Comparison of ENCODE assay signal across 26 mouse cellular contexts in genomic region chr12:113133861-113134403, GRCm38 (mm10). TPM values are rescaled to one million over a fixed set of nuclear protein-coding genes. Genes with fewer than 3 reads are reported as not detected.
DNase-seq lines count a peak whose midpoint lies in the region; ATAC-seq and TF ChIP-seq lines count a peak whose summit lies in the region.
"Had no signal": no experiment of that assay in that cellular context is flagged by ENCODE, and none has a peak within 500 bp of the region (broad histone marks: within the 10 kb centered on the region; RNA-seq: fewer than 3 reads in every experiment).

No protein-coding gene starts in this region.

- no peaks in the 10 kb centered on the region for H3K27me3 ChIP-seq in heart, embryonic 12.5 days (replicated peaks)
- H3K27me3 ChIP-seq in lung, postnatal 0 days (replicated peaks; ENCODE audit: insufficient read depth, low read length) = no peaks in the 10 kb centered on the region
- H3K27me3 ChIP-seq in heart, embryonic 16.5 days (ENCODE audit: control insufficient read depth, insufficient read depth, low read length) = no peaks in the 10 kb centered on the region
- no peaks in the 10 kb centered on the region for H3K27me3 ChIP-seq in stomach, embryonic 15.5 days (replicated peaks)
- H3K27me3 ChIP-seq: embryonic facial prominence, embryonic 15.5 days; hindbrain, embryonic 13.5 days; liver, embryonic 13.5 days; neural tube, embryonic 13.5 days had no signal

- peaks cover 76% of the 10 kb centered on the region for H3K4me1 ChIP-seq in heart, embryonic 12.5 days (replicated peaks)
- H3K4me1 ChIP-seq in lung, postnatal 0 days (ENCODE audit: insufficient read depth, low read depth, low read length) = peaks cover 20% of the 10 kb centered on the region
- H3K4me1 ChIP-seq in heart, embryonic 16.5 days (ENCODE audit: control insufficient read depth, insufficient read depth, low read length) = peaks cover 57% of the 10 kb centered on the region
- H3K4me1 ChIP-seq in stomach, embryonic 15.5 days = peaks cover 19% of the 10 kb centered on the region; the same call in 1 of the 2 replicates

- peak overlapping the region; percentile 45 for H3K9ac ChIP-seq in heart, embryonic 12.5 days
- H3K9ac ChIP-seq in lung, postnatal 0 days (replicated peaks; ENCODE audit: low read depth) = no peak overlapping the region
- peak overlapping the region; percentile 60 for H3K9ac ChIP-seq in heart, embryonic 16.5 days (ENCODE audit: low read length)
- no peak overlapping the region for H3K9ac ChIP-seq in stomach, embryonic 15.5 days
- H3K9ac ChIP-seq: embryonic facial prominence, embryonic 15.5 days; hindbrain, embryonic 13.5 days; liver, embryonic 13.5 days; lung, embryonic 14.5 days; neural tube, embryonic 13.5 days had no signal

- no peak overlapping the region for H3K4me2 ChIP-seq in heart, embryonic 12.5 days
- no peak overlapping the region for H3K4me2 ChIP-seq in lung, postnatal 0 days (replicated peaks; ENCODE audit: low read depth, low read length)
- H3K4me2 ChIP-seq in heart, embryonic 16.5 days (ENCODE audit: low read depth, low read length) = no peak overlapping the region
- no peak overlapping the region for H3K4me2 ChIP-seq in stomach, embryonic 15.5 days
- H3K4me2 ChIP-seq: embryonic facial prominence, embryonic 15.5 days; hindbrain, embryonic 13.5 days; liver, embryonic 13.5 days; lung, embryonic 14.5 days; neural tube, embryonic 13.5 days had no signal

- TF ChIP-seq CTCF in lung, postnatal 0 days (IDR thresholded peaks at IDR 0.05) = no peak

- WGBS in heart, embryonic 12.5 days = 69% methylated on average over 5 of the region's 5 CpGs
- 66% methylated on average over 5 of the region's 5 CpGs for WGBS in lung, postnatal 0 days
- 54% methylated on average over 5 of the region's 5 CpGs for WGBS in heart, embryonic 16.5 days
- WGBS in stomach, embryonic 15.5 days = 65% methylated on average over 5 of the region's 5 CpGs

- H3K36me3 ChIP-seq in heart, embryonic 12.5 days = peaks cover 81% of the 10 kb centered on the region
- peaks cover 28% of the 10 kb centered on the region for H3K36me3 ChIP-seq in lung, postnatal 0 days (ENCODE audit: insufficient read depth, low read length)
- peaks cover 62% of the 10 kb centered on the region for H3K36me3 ChIP-seq in heart, embryonic 16.5 days (ENCODE audit: control insufficient read depth, insufficient read depth)
- H3K36me3 ChIP-seq in stomach, embryonic 15.5 days = peaks cover 87% of the 10 kb centered on the region

- DNase-seq in heart, adult 8-10 months (ENCODE audit: low spot score) = no peak
- DNase-seq in lung, postnatal 0 days (ENCODE audit: low spot score) = no peak
- no peak for DNase-seq in lung, postnatal 14 days
- no peak for DNase-seq in kidney, postnatal 10 days
- DNase-seq in kidney, postnatal 14 days = no peak
- DNase-seq: adrenal gland, postnatal 25 days; cerebellum, adult 9-10 months; kidney, adult 8-10 months; kidney, postnatal 25 days; liver, embryonic 13.5 days; lung, embryonic 14.5 days; retina, postnatal 1 day; right cerebral cortex, postnatal 25 days; thymus, postnatal 25 days had no signal

- TF ChIP-seq EP300 in lung, postnatal 0 days (IDR thresholded peaks at IDR 0.05) = no peak

- H3K4me3 ChIP-seq in heart, embryonic 12.5 days = no peak overlapping the region
- H3K4me3 ChIP-seq in lung, postnatal 0 days (ENCODE audit: low read depth, low read length) = no peak overlapping the region
- no peak overlapping the region for H3K4me3 ChIP-seq in heart, embryonic 16.5 days (ENCODE audit: low read length)
- H3K4me3 ChIP-seq in stomach, embryonic 15.5 days (replicated peaks) = no peak overlapping the region
- H3K4me3 ChIP-seq: embryonic facial prominence, embryonic 15.5 days; hindbrain, embryonic 13.5 days; liver, embryonic 13.5 days; midbrain, embryonic 10.5 days; myocyte; neural tube, embryonic 13.5 days had no signal

- ATAC-seq in heart, embryonic 12.5 days (ENCODE audit: insufficient number of reproducible peaks, low FRiP score) = no peak
- no peak for ATAC-seq in lung, postnatal 0 days
- no peak for ATAC-seq in heart, embryonic 16.5 days (replicated peaks; ENCODE audit: extremely low read depth, insufficient read depth, low FRiP score)
- peak; percentile 64 for ATAC-seq in stomach, embryonic 15.5 days (ENCODE audit: insufficient read depth, low FRiP score, low read depth)
- ATAC-seq: forebrain, embryonic 14.5 days; midbrain, embryonic 16.5 days had no signal

- H3K9me3 ChIP-seq in heart, embryonic 12.5 days (replicated peaks) = no peaks in the 10 kb centered on the region
- no peaks in the 10 kb centered on the region for H3K9me3 ChIP-seq in lung, postnatal 0 days (ENCODE audit: low read length)
- no peaks in the 10 kb centered on the region for H3K9me3 ChIP-seq in heart, embryonic 16.5 days (replicated peaks; ENCODE audit: control insufficient read depth, low read length)
- no peaks in the 10 kb centered on the region for H3K9me3 ChIP-seq in stomach, embryonic 15.5 days
- H3K9me3 ChIP-seq: embryonic facial prominence, embryonic 15.5 days; hindbrain, embryonic 13.5 days; liver, embryonic 13.5 days; midbrain, embryonic 10.5 days; neural tube, embryonic 13.5 days had no signal

- peak overlapping the region; percentile 91 for H3K27ac ChIP-seq in heart, embryonic 12.5 days (ENCODE audit: poor library complexity, severe bottlenecking)
- peak overlapping the region; percentile 90 for H3K27ac ChIP-seq in lung, postnatal 0 days (ENCODE audit: low read length)
- H3K27ac ChIP-seq in heart, embryonic 16.5 days (ENCODE audit: low read length) = peak overlapping the region; percentile 98
- H3K27ac ChIP-seq in stomach, embryonic 15.5 days = no peak overlapping the region
- H3K27ac ChIP-seq: embryonic facial prominence, embryonic 15.5 days; hindbrain, embryonic 13.5 days; liver, embryonic 13.5 days; midbrain, embryonic 10.5 days; neural tube, embryonic 13.5 days had no signal

RNA-seq across cellular contexts. Expression of gene Crip2, which starts 6.1 kb away (rescaled TPM):
- polyA plus RNA-seq in heart, embryonic 12.5 days (2016; fragmentation: Nextera tagmentation; extraction: Ambion mirVana) = 1,186 and 1,223 TPM in 2 replicates
- total RNA-seq in heart, adult 8-10 months (2022) = 1,000 to 10,000 TPM; 1,612 to 1,913 (median 1,690) TPM
- polyA plus RNA-seq in lung, postnatal 0 days (2015; fragmentation: Nextera tagmentation; extraction: Ambion mirVana) = 1,357 and 1,498 TPM in 2 replicates
- 1,743 and 2,017 TPM in 2 replicates for polyA plus RNA-seq in heart, embryonic 16.5 days (2015; fragmentation: Nextera tagmentation; extraction: Ambion mirVana)
- 125 and 130 TPM in 2 replicates for polyA plus RNA-seq in stomach, embryonic 15.5 days (2015; fragmentation: Nextera tagmentation; extraction: Ambion mirVana)

RNA-seq across cellular contexts. Expression of gene Crip1, which starts 12.2 kb away (rescaled TPM):
- 464 and 485 TPM in 2 replicates for polyA plus RNA-seq in heart, embryonic 12.5 days (2016; fragmentation: Nextera tagmentation; extraction: Ambion mirVana)
- total RNA-seq in heart, adult 8-10 months (2022) = 100 to 1,000 TPM; 154 to 215 (median 169) TPM
- 1,321 and 1,744 TPM in 2 replicates for polyA plus RNA-seq in lung, postnatal 0 days (2015; fragmentation: Nextera tagmentation; extraction: Ambion mirVana)
- polyA plus RNA-seq in heart, embryonic 16.5 days (2015; fragmentation: Nextera tagmentation; extraction: Ambion mirVana) = 719 and 763 TPM in 2 replicates
- 312 and 313 TPM in 2 replicates for polyA plus RNA-seq in stomach, embryonic 15.5 days (2015; fragmentation: Nextera tagmentation; extraction: Ambion mirVana)

RNA-seq across cellular contexts. Expression of gene Tedc1, which starts 22.3 kb away (rescaled TPM):
- polyA plus RNA-seq in heart, embryonic 12.5 days (2016; fragmentation: Nextera tagmentation; extraction: Ambion mirVana) = 24.5 and 26.9 TPM in 2 replicates
- total RNA-seq in heart, adult 8-10 months (2022) = under 1 TPM; 0.12 to 0.49 (median 0.33) TPM
- 2.5 and 2.6 TPM in 2 replicates for polyA plus RNA-seq in lung, postnatal 0 days (2015; fragmentation: Nextera tagmentation; extraction: Ambion mirVana)
- 25.0 and 28.1 TPM in 2 replicates for polyA plus RNA-seq in heart, embryonic 16.5 days (2015; fragmentation: Nextera tagmentation; extraction: Ambion mirVana)
- polyA plus RNA-seq in stomach, embryonic 15.5 days (2015; fragmentation: Nextera tagmentation; extraction: Ambion mirVana) = 26.0 and 32.1 TPM in 2 replicates

RNA-seq across cellular contexts. Expression of gene Mta1, which starts 35.9 kb away (rescaled TPM):
- 11.3 and 11.4 TPM in 2 replicates for polyA plus RNA-seq in heart, embryonic 12.5 days (2016; fragmentation: Nextera tagmentation; extraction: Ambion mirVana)
- 10 to 100 TPM; 45.0 to 47.2 (median 46.1) TPM for total RNA-seq in heart, adult 8-10 months (2022)
- 10.5 and 12.2 TPM in 2 replicates for polyA plus RNA-seq in lung, postnatal 0 days (2015; fragmentation: Nextera tagmentation; extraction: Ambion mirVana)
- polyA plus RNA-seq in heart, embryonic 16.5 days (2015; fragmentation: Nextera tagmentation; extraction: Ambion mirVana) = 10.8 and 12.1 TPM in 2 replicates
- 11.2 and 12.2 TPM in 2 replicates for polyA plus RNA-seq in stomach, embryonic 15.5 days (2015; fragmentation: Nextera tagmentation; extraction: Ambion mirVana)

RNA-seq across cellular contexts. Expression of gene Tmem121, which starts 51.8 kb away (rescaled TPM):
- 2.0 and 2.1 TPM in 2 replicates for polyA plus RNA-seq in heart, embryonic 12.5 days (2016; fragmentation: Nextera tagmentation; extraction: Ambion mirVana)
- total RNA-seq in heart, adult 8-10 months (2022) = under 1 TPM in 2 of 4 experiments, not detected in 2; 0.16 to 0.22 TPM
- 1.2 TPM in 2 replicates for polyA plus RNA-seq in lung, postnatal 0 days (2015; fragmentation: Nextera tagmentation; extraction: Ambion mirVana)
- 5.5 and 7.8 TPM in 2 replicates for polyA plus RNA-seq in heart, embryonic 16.5 days (2015; fragmentation: Nextera tagmentation; extraction: Ambion mirVana)
- polyA plus RNA-seq in stomach, embryonic 15.5 days (2015; fragmentation: Nextera tagmentation; extraction: Ambion mirVana) = 8.4 and 10.5 TPM in 2 replicates
- total RNA-seq: gastrocnemius, adult 8-10 months; granulocyte monocyte progenitor cell, adult 5-6 weeks had no signal

Comparison
In these comparisons a context has a peak if more than half of its experiments do, and no peak if none do; other contexts are left out.
1. H3K9ac ChIP-seq: peak in heart, embryonic 12.5 days (single experiment) and heart, embryonic 16.5 days (single experiment); none in lung, postnatal 0 days (single experiment) and stomach, embryonic 15.5 days (single experiment).